Mouse (Mus musculus): ENCODE measurements around the gene Piga.

GRCm38 (mm10) chrX:164445601-164446000 lies 26.0 kb downstream of the Piga start:
- TF ChIP-seq GATA1 (IDR thresholded peaks at IDR 0.05; ENCODE audit: borderline replicate concordance, low read length) (no peak), CTCF (IDR thresholded peaks at IDR 0.05; ENCODE audit: low read depth, low read length) (no peak), TAL1 (conservative IDR thresholded peaks at IDR 0.05; ENCODE audit: low read depth, low read length) (no peak), POLR2AphosphoS5 (IDR thresholded peaks at IDR 0.05; ENCODE audit: insufficient replicate concordance, low read depth, low read length) (no peak), GATA2 (IDR thresholded peaks at IDR 0.05; ENCODE audit: borderline replicate concordance, low read depth, low read length) (no peak)
